Mouse (Mus musculus): ENCODE measurements around the gene Atpif1. TPM values are rescaled to one million over a fixed set of nuclear protein-coding genes. Genes with fewer than 3 reads are reported as not detected.

Atpif1 gene
- polyA plus RNA-seq, 1 experiment = 539 TPM

DNA sequence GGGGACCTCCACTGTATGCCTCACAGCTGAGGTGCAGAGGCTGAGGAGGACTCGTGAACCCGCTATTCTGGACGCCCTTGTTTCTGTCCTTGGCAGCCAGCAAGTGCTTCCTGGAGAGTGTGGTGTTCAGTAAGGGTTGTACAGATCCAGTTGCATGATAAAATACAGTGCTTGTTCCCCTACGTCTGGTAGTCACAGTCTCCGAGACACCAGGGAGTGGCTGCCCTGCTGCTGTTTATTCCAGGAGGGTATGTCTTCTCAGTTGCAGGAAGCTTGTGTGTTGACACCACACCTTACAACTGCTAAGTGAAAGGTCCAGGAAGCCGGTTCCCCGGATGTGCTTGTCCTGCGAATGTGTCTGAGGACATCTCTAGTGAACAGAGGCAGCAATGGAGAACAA is 21.2 kb upstream of the Atpif1 start:
- Histone ChIP-seq H3K27ac (ENCODE audit: insufficient read depth, low read depth, low read length) (peak overlapping the region; percentile 20), H3K4me3 (ENCODE audit: insufficient read depth, low read length) (no peak overlapping the region), H3K4me1 (ENCODE audit: control insufficient read depth, insufficient read depth, low read length) (peaks cover 47% of the 10 kb centered on the region)
- TF ChIP-seq POLR2A (IDR thresholded peaks at IDR 0.05; ENCODE audit: borderline replicate concordance, low read depth, low read length) = no peak
- TF ChIP-seq CTCF (IDR thresholded peaks at IDR 0.05; ENCODE audit: low read depth, low read length) = no peak

DNA sequence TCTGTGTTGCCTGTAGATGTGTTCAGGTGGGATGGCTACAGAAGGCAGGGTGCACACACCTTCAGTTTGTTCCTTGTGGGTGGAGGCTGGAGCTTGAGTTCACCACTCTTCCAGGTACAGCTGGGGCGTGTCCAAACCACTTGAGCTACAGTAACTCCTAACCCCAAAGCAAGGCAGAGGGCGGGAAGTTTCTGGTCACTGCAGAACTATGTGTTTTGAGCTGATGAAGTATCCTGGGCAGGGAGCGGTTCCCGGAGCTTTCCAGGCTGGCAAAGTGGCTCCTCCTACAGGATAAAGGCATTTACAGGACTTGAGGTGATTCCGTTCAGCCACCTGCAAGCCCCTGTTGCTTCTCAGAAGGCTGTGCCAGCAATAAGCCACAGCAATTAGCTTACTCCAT is 20.8 kb upstream of the Atpif1 start:
- Histone ChIP-seq H3K4me3 (ENCODE audit: insufficient read depth, low read length) (no peak overlapping the region), H3K4me1 (ENCODE audit: control insufficient read depth, insufficient read depth, low read length) (peaks cover 47% of the 10 kb centered on the region), H3K27ac (ENCODE audit: insufficient read depth, low read depth, low read length) (0 out of 2 replicates have a peak overlapping the region, but pooled peaks have one; percentile 20)
- TF ChIP-seq POLR2A (IDR thresholded peaks at IDR 0.05; ENCODE audit: borderline replicate concordance, low read depth, low read length) (no peak), CTCF (IDR thresholded peaks at IDR 0.05; ENCODE audit: low read depth, low read length) (no peak)

- Histone ChIP-seq H3K27ac (ENCODE audit: insufficient read depth, low read depth, low read length) (no peak overlapping the region), H3K4me3 (ENCODE audit: insufficient read depth, low read length) (no peak overlapping the region), H3K4me1 (ENCODE audit: control insufficient read depth, insufficient read depth, low read length) (peaks cover 18% of the 10 kb centered on the region)
- TF ChIP-seq POLR2A (IDR thresholded peaks at IDR 0.05; ENCODE audit: borderline replicate concordance, low read depth, low read length) (no peak), CTCF (IDR thresholded peaks at IDR 0.05; ENCODE audit: low read depth, low read length) (peak; percentile 25; the same call in 1 of the 2 replicates)
Measured at GRCm38 (mm10) chr4:132545851-132546250, 12.4 kb upstream of the Atpif1 start.

DNA sequence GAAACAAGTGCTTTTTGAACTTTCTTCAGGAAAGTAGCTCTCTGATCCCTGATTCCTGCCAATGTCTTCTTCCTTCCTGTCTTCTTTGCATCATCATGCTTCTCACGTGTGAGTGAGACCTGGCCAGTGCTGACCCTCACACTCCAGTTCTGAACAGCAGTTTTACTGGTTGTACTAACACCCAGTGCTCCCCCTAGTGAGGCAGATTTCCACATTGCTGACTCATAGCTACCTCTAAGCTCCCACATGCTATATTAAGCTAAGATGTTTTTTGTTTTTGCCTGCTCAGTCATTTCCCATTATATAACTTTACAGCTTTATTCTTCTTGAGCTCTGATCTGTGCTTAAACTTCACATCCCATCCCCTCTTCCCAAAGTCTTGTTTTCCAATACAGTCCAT is 9.3 kb upstream of the Atpif1 start:
- Histone ChIP-seq H3K4me1 (ENCODE audit: control insufficient read depth, insufficient read depth, low read length) (peaks cover 13% of the 10 kb centered on the region), H3K4me3 (ENCODE audit: insufficient read depth, low read length) (no peak overlapping the region), H3K27ac (ENCODE audit: insufficient read depth, low read depth, low read length) (0 out of 2 replicates have a peak overlapping the region, but pooled peaks have one; percentile 3)
- TF ChIP-seq POLR2A (IDR thresholded peaks at IDR 0.05; ENCODE audit: borderline replicate concordance, low read depth, low read length) = no peak
- no peak for TF ChIP-seq CTCF (IDR thresholded peaks at IDR 0.05; ENCODE audit: low read depth, low read length)

- Histone ChIP-seq H3K4me3 (ENCODE audit: insufficient read depth, low read length) (no peak overlapping the region), H3K27ac (ENCODE audit: insufficient read depth, low read depth, low read length) (no peak overlapping the region), H3K4me1 (ENCODE audit: control insufficient read depth, insufficient read depth, low read length) (peaks cover 17% of the 10 kb centered on the region)
- TF ChIP-seq POLR2A (IDR thresholded peaks at IDR 0.05; ENCODE audit: borderline replicate concordance, low read depth, low read length) = no peak
- TF ChIP-seq CTCF (IDR thresholded peaks at IDR 0.05; ENCODE audit: low read depth, low read length) = no peak
Measured at GRCm38 (mm10) chr4:132541413-132541812, 8.0 kb upstream of the Atpif1 start.

DNA sequence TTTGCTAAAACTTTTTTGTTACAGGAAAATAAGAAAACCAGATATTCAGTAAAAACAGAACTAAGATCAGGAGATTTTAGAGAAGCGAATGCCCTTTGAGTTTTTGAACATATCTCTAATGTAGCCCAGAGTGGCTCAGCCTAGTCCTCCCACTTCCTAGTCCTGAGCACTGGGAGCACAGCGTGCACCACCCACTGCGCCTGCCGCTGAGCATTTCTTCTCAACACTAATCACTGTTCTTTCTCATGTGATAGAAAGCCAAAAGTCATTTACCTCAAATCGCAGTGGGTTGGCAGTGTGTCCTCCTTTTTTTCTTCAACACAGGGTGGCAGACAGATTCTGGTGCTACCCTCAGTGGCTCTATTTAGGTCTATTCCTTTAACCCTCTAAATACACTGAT is 6.0 kb upstream of the Atpif1 start:
- no peak overlapping the region for H3K27ac ChIP-seq (ENCODE audit: insufficient read depth, low read depth, low read length)
- TF ChIP-seq CTCF (IDR thresholded peaks at IDR 0.05; ENCODE audit: low read depth, low read length) = no peak
- TF ChIP-seq POLR2A (IDR thresholded peaks at IDR 0.05; ENCODE audit: borderline replicate concordance, low read depth, low read length) = no peak

DNA sequence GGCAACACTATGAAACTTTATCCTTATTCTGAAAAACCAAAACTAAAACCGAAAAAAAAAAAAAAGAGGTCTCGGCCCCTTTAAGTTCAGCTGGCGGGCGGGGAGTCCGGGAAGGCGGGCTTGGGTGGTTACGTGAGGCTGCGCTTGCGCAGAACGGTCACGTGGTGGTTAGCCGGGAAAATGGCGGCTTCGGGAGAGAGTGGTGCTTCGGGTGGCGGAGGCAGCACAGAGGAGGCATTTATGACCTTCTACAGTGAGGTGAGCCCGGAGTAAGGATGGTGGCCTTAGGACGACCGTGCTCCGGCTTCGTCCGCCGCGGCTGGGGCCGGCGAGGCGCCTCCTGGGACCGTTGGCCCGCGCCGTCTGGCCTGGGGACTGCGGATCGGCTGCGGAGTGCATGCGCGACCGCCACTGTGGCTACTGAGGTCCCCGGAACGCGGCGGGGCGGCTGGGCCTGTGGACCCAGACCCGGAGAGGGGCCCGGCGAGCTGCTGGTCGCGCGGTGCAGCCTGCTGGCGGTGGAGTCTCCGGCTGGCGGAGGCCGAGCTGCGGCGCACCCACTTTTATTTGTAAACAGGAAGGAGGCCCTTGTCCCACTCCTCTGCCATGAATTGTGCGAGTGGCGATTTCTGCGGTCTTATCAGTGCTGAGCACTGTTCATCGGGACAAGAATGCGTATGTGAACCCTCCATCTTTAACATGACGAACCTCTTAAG is 2.1 kb upstream of the Atpif1 start, which contains the start of gene Dnajc8:
Gene Dnajc8, plus strand, starts transcription at position 145 of the 716 bp plus-strand sequence.
- peak within 1 kb of the TSS; percentile 84 for H3K4me3 ChIP-seq (ENCODE audit: insufficient read depth, low read length)
- TF ChIP-seq CTCF (IDR thresholded peaks at IDR 0.05; ENCODE audit: low read depth, low read length) (no peak), POLR2A (IDR thresholded peaks at IDR 0.05; ENCODE audit: borderline replicate concordance, low read depth, low read length) (no peak)
- peaks cover 26% of the 10 kb centered on the region for H3K4me1 ChIP-seq (ENCODE audit: control insufficient read depth, insufficient read depth, low read length)
- peak within 1 kb of the TSS; percentile 65 for H3K27ac ChIP-seq (ENCODE audit: insufficient read depth, low read depth, low read length)

More for the DNA sequence above, 6.0 kb upstream of the Atpif1 start:
- Histone ChIP-seq H3K4me1 (ENCODE audit: control insufficient read depth, insufficient read depth, low read length) (peaks cover 23% of the 10 kb centered on the region), H3K4me3 (ENCODE audit: insufficient read depth, low read length) (no peak overlapping the region)

DNA sequence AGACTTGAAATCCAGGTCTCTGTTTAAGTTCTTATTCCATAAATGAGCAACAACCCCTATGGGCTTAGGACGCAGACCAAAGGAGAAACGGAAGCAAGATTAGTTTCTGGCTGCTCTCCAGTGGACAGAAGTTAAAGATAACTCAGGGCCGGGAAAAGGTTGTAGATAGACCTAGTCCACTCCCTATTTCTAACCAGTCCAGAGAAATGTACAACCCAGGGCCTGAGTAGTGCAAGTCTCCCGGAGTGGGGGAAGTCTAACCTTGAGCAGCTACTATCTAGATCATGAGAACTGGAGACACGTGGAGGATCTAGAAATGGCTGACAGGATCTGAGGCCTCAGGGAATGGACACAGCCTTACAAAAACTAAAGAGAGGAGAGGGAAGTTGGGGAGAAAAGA is 963 bp downstream of the Atpif1 start:
- TF ChIP-seq POLR2A (IDR thresholded peaks at IDR 0.05; ENCODE audit: borderline replicate concordance, low read depth, low read length) (no peak), CTCF (IDR thresholded peaks at IDR 0.05; ENCODE audit: low read depth, low read length) (no peak)

DNA sequence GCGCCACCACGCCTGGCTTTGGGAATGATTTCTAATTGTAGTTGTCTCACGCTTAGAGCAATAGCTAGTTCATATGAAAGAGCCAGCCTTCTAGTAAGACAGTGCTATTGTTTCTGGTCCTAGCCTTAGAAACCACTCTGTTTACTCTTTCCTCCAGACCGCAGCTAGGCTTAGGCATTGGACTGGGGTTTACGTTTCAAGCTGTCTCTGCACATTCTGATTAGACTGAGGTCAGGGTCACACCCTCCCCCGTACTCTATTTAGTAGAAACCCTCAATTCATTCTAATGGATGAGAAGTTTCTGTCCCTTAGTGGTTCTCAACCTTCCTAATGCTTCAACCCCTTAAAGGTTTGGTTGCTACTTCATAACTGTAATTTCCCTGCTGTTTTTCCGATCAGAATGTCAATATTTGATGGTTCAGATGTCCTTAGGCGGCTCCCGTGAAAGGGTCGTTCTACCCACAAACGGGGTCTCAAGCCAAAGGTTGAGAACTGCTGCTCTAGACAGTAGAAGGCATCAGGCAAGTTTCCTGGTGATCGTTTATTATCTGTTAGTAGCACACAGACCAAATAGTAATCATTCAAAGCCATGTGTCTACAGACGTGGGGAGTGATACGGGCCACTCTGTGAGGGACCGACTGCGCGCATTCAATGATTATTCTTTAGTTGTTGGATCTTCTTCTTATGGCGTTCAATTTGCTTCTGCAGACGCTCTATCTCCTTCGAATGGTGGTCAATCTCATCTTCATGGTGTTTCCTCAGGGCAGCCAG is 3.2 kb downstream of the Atpif1 start:
- TF ChIP-seq POLR2A (IDR thresholded peaks at IDR 0.05; ENCODE audit: borderline replicate concordance, low read depth, low read length) (no peak), CTCF (IDR thresholded peaks at IDR 0.05; ENCODE audit: low read depth, low read length) (no peak)
- Histone ChIP-seq H3K4me3 (ENCODE audit: insufficient read depth, low read length) (no peak overlapping the region), H3K4me1 (ENCODE audit: control insufficient read depth, insufficient read depth, low read length) (peaks cover 40% of the 10 kb centered on the region), H3K27ac (ENCODE audit: insufficient read depth, low read depth, low read length) (peak overlapping the region; percentile 83)

More for the DNA sequence above, 963 bp downstream of the Atpif1 start:
- peak overlapping the region; percentile 78 for H3K4me3 ChIP-seq (ENCODE audit: insufficient read depth, low read length)
- H3K27ac ChIP-seq (ENCODE audit: insufficient read depth, low read depth, low read length) = peak overlapping the region; percentile 83
- peaks cover 45% of the 10 kb centered on the region for H3K4me1 ChIP-seq (ENCODE audit: control insufficient read depth, insufficient read depth, low read length)

DNA sequence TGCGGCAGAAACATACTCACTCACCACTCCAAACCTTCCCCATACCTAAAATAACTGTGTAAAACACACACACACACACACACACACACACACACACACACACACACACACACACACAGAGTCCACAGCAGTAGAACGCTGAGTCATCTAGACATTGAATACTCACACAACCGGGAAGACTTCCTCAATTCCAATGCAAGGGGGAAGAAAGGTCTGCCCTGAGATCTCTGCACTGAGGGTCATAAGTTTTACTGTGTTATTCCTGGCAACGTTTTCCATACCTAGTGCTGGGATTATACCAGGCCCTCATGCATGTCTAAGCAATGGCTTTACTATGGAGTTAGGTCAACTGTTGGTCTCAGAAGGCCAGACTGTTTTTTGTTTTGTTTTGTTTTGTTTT is 4.1 kb downstream of the Atpif1 start:
- Histone ChIP-seq H3K27ac (ENCODE audit: insufficient read depth, low read depth, low read length) (peak overlapping the region; percentile 83), H3K4me1 (ENCODE audit: control insufficient read depth, insufficient read depth, low read length) (peaks cover 34% of the 10 kb centered on the region), H3K4me3 (ENCODE audit: insufficient read depth, low read length) (no peak overlapping the region)
- TF ChIP-seq CTCF (IDR thresholded peaks at IDR 0.05; ENCODE audit: low read depth, low read length) (no peak), POLR2A (IDR thresholded peaks at IDR 0.05; ENCODE audit: borderline replicate concordance, low read depth, low read length) (no peak)

All from bone marrow macrophage, adult 2 months (primary cell).